Mouse (Mus musculus) ES-Bruce4 (cell line): Measurements from ENCODE around the gene Pop7.

Source experiments
- CTCF ChIP-seq: IDR thresholded peaks from one replicate; pipeline ENCODE4 v1.8.1; 2011; ENCODE audit warnings: low read depth, low read length
- POLR2A ChIP-seq: IDR thresholded peaks from one replicate; pipeline ENCODE4 v1.8.1; 2011; ENCODE audit warnings: low read length; ENCODE audit not compliant: insufficient read depth

DNA sequence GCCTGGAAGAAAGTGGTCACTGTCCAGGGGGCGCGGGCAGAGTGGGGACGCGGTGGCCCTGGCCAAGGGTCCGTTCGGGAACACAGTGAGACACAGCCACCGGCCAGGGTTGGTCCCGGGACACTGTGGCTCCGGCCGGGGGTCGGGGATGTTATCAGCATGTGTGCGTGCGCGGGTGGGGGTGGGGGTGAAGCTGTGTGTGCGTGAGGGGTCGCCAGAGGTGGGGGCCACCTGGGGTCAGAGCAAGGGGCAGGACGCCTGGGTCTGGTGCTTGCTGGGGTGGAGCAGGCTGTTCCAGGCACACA lies 16.5 kb downstream of the Pop7 start:
- no peak for TF ChIP-seq CTCF
- no peak for TF ChIP-seq POLR2A
